ENCODE assay signal across 21 mouse cellular contexts in genomic region chr5:139137176-139137575, GRCm38 (mm10). TPM values are rescaled to one million over a fixed set of nuclear protein-coding genes. Genes with fewer than 3 reads are reported as not detected.
DNase-seq lines count a peak whose midpoint lies in the region; ATAC-seq and TF ChIP-seq lines count a peak whose summit lies in the region.
"Had no signal": no experiment of that assay in that cellular context is flagged by ENCODE, and none has a peak within 500 bp of the region (broad histone marks: within the 10 kb centered on the region; RNA-seq: fewer than 3 reads in every experiment).

No protein-coding gene starts in this region.

- DNase-seq in cerebellum, adult 2 months, result no peak
- peak; percentile 51 for DNase-seq in cerebellum, adult 9-11 months
- no peak for DNase-seq in cerebellum, postnatal 25 days
- DNase-seq in left cerebral cortex, adult 2 months (ENCODE audit: extremely low spot score in 1 of 2, low spot score in 2 of 2), result no peak
- no peak for DNase-seq in left cerebral cortex, adult 18-20 months (ENCODE audit: low spot score in 2 of 2)
- DNase-seq: adrenal gland, adult 2 months; adrenal gland, postnatal 10 days; adrenal gland, postnatal 25 days; cerebellum, adult 18-20 months; cerebellum, postnatal 36 days; embryo, embryonic 11 days had no signal

- H3K4me1 ChIP-seq in cerebellum, adult 2 months (ENCODE audit: control insufficient read depth, insufficient read depth, low read length), result peaks cover 34% of the 10 kb centered on the region
- H3K4me1 ChIP-seq: forebrain, embryonic 12.5 days had no signal

- TF ChIP-seq CTCF in cerebellum, adult 2 months (IDR thresholded peaks at IDR 0.05; ENCODE audit: borderline replicate concordance, insufficient read depth, low read depth, low read length), result no peak
- TF ChIP-seq CTCF in left cerebral cortex, adult 2 months (IDR thresholded peaks at IDR 0.05), result no peak

- TF ChIP-seq POLR2A in cerebellum, adult 2 months (IDR thresholded peaks at IDR 0.05; ENCODE audit: borderline replicate concordance, insufficient read depth, low read length), result no peak

- no peaks in the 10 kb centered on the region for H3K27me3 ChIP-seq in cerebellum, adult 2 months (ENCODE audit: control insufficient read depth, insufficient read depth, low read length)
- H3K27me3 ChIP-seq: embryonic facial prominence, embryonic 15.5 days; forebrain, embryonic 12.5 days had no signal

- intact Hi-C loops in left cerebral cortex, adult 2 months (cut with DNase I), result no loop called here

- peak overlapping the region; percentile 79 for H3K27ac ChIP-seq in cerebellum, adult 2 months (ENCODE audit: insufficient read depth, low read length)
- H3K27ac ChIP-seq in left cerebral cortex, adult 2 months, result peak overlapping the region; percentile 74
- H3K27ac ChIP-seq: embryonic facial prominence, embryonic 13.5 days; embryonic facial prominence, embryonic 15.5 days; forebrain, embryonic 10.5 days; forebrain, embryonic 12.5 days had no signal

- 85% methylated on average over 6 of the region's 6 CpGs for WGBS in cerebellum, adult 2 months

- no peak for ATAC-seq in cerebellum, adult (ENCODE audit: insufficient number of reproducible peaks, low FRiP score, low TSS enrichment)
- ATAC-seq: forebrain, embryonic 14.5 days; forebrain, embryonic 16.5 days had no signal

- no peak overlapping the region for H3K4me3 ChIP-seq in cerebellum, adult 2 months (replicated peaks; ENCODE audit: insufficient read depth, low read depth, low read length)
- H3K4me3 ChIP-seq in left cerebral cortex, adult 2 months, result no peak overlapping the region
- H3K4me3 ChIP-seq: embryonic facial prominence, embryonic 13.5 days; embryonic facial prominence, embryonic 15.5 days; erythroblast, embryonic 14.5 days; forebrain, embryonic 10.5 days; forebrain, embryonic 12.5 days had no signal

RNA-seq across cellular contexts. Expression of gene Prkar1b, which starts 12.6 kb away (rescaled TPM):
- 507 and 509 TPM in 2 replicates for polyA plus RNA-seq in cerebellum, adult 2 months (2012; rRNA removed)
- 100 to 1,000 TPM; 767 to 781 TPM for total RNA-seq in left cerebral cortex, adult 2 months (2021)
- total RNA-seq in left cerebral cortex, adult 18-20 months (2021), result 100 to 1,000 TPM; 762 to 804 TPM
- total RNA-seq: common myeloid progenitor, adult 5-6 weeks; MEL had no signal

RNA-seq across cellular contexts. Expression of gene Dnaaf5, which starts 12.8 kb away (rescaled TPM):
- 7.0 and 7.9 TPM in 2 replicates for polyA plus RNA-seq in cerebellum, adult 2 months (2012; rRNA removed)
- 1 to 10 TPM; 7.4 to 8.2 TPM for total RNA-seq in left cerebral cortex, adult 2 months (2021)
- total RNA-seq in left cerebral cortex, adult 18-20 months (2021), result 1 to 10 TPM; 7.1 to 9.0 TPM
